Mouse (Mus musculus): ENCODE measurements around the gene Rhot1.

- no peak for TF ChIP-seq CTCF (IDR thresholded peaks at IDR 0.05; ENCODE audit: extremely low read depth, insufficient read depth, low read length)
- TF ChIP-seq POLR2A (IDR thresholded peaks at IDR 0.05; ENCODE audit: extremely low read depth, insufficient read depth, low read length), result no peak
Observed at GRCm38 (mm10) chr11:80311271-80311670, 102.5 kb downstream of the Rhot1 start.
